ENCODE assay signal across 8 mouse cellular contexts in the genomic region with DNA sequence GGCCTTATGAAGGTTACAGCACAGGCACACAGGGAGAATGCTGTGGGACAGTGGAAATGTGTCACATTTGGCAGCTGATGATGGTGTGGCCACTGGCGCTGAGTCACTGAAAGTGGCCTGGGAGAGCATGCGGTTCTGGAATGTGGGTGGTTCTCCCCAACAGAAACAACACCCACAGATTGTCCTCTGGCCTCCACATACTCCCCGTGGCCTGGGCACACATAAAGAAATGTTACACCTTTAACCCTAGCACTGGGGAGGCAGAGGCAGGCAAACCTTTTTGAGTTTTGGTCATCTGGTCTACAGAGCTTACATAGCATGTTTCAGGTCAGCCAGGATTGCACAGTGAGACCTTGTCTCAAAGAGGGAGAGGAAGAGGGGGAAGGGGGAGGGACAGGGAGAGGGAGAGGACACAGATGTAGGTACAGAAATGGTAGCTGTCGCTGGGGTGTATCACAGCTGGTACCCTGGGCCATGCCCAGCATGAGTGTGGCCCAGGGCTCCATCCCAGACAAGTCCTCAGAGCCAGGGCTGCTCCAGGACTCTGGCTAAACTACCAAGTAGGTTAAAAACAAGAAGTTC.
DNase-seq lines count a peak whose midpoint lies in the region; ATAC-seq and TF ChIP-seq lines count a peak whose summit lies in the region.

No protein-coding gene starts in this region.

- peak overlapping the region; percentile 29; the same call in 1 of the 2 replicates for H3K9ac ChIP-seq in hindbrain, embryonic 12.5 days

- 39% methylated on average over 4 of the region's 4 CpGs for whole genome bisulfite sequencing in hindbrain, embryonic 12.5 days

- no peaks in the 10 kb centered on the region for H3K27me3 ChIP-seq in hindbrain, embryonic 12.5 days

- intact Hi-C loops in left cerebral cortex, adult 2 months (cut with DNase I), result no loop called here
- intact Hi-C loops in left cerebral cortex, postnatal 25 days (cut with DNase I), result no loop called here

- H3K4me2 ChIP-seq in hindbrain, embryonic 12.5 days (replicated peaks), result peak overlapping the region; percentile 7; the same call in 1 of the 2 replicates

- peaks cover 26% of the 10 kb centered on the region for H3K4me1 ChIP-seq in hindbrain, embryonic 12.5 days

- H3K36me3 ChIP-seq in hindbrain, embryonic 12.5 days, result no peaks in the 10 kb centered on the region

- peak overlapping the region; percentile 71 for H3K27ac ChIP-seq in left cerebral cortex, adult 2 months
- peak overlapping the region; percentile 89 for H3K27ac ChIP-seq in hindbrain, embryonic 12.5 days

- no peak for TF ChIP-seq CTCF in left cerebral cortex, adult 2 months (IDR thresholded peaks at IDR 0.05)

- ATAC-seq in hindbrain, embryonic 12.5 days (ENCODE audit: low FRiP score), result peak; percentile 81
- no peak for ATAC-seq in inflammation-experienced regulatory T-cells, adult 6 months

- no peak overlapping the region for H3K4me3 ChIP-seq in left cerebral cortex, adult 2 months
- H3K4me3 ChIP-seq in hindbrain, embryonic 12.5 days, result no peak overlapping the region

- no peaks in the 10 kb centered on the region for H3K9me3 ChIP-seq in hindbrain, embryonic 12.5 days (replicated peaks)

- no peak for DNase-seq in left cerebral cortex, adult 2 months (ENCODE audit: extremely low spot score in 1 of 2, low spot score in 2 of 2)
- no peak for DNase-seq in left cerebral cortex, postnatal 25 days (ENCODE audit: low spot score in 2 of 2)
- peak; percentile 21 for DNase-seq in fat pad, adult 2 months (ENCODE audit: extremely low read depth, low read depth, low spot score)
- DNase-seq in lung, postnatal 14 days, result peak; percentile 49
- DNase-seq in layer of hippocampus, adult 8-10 months (ENCODE audit: low spot score in 2 of 2), result no peak
- DNase-seq in urinary bladder, postnatal 4 days (ENCODE audit: low spot score in 2 of 2), result no peak

Comparison
In these comparisons a context has a peak if more than half of its experiments do, and no peak if none do; other contexts are left out.
1. DNase-seq: peak in fat pad, adult 2 months (single experiment) and lung, postnatal 14 days (single experiment); none in left cerebral cortex, adult 2 months (0 of 2), left cerebral cortex, postnatal 25 days (0 of 2), layer of hippocampus, adult 8-10 months (0 of 2) and urinary bladder, postnatal 4 days (0 of 2).